Mouse (Mus musculus) adrenal gland, postnatal 25 days (tissue): Measurements from ENCODE around the gene Cyp8b1. TPM values are rescaled to one million over a fixed set of nuclear protein-coding genes. Genes with fewer than 3 reads are reported as not detected.

ENCODE experiments used
- DNase-seq: peaks from one replicate; pipeline ENCODE4 v3.0.0; 2021; ENCODE audit warnings: mixed read lengths
- total RNA-seq: library from RNA; stranded (reverse); gene quantifications from 2 replicates; pipeline ENCODE4 v1.2.3, GENCODE M21; 2021

Cyp8b1 gene
- total RNA-seq, 1 experiment from 2014 or later: 0.36 TPM

DNA sequence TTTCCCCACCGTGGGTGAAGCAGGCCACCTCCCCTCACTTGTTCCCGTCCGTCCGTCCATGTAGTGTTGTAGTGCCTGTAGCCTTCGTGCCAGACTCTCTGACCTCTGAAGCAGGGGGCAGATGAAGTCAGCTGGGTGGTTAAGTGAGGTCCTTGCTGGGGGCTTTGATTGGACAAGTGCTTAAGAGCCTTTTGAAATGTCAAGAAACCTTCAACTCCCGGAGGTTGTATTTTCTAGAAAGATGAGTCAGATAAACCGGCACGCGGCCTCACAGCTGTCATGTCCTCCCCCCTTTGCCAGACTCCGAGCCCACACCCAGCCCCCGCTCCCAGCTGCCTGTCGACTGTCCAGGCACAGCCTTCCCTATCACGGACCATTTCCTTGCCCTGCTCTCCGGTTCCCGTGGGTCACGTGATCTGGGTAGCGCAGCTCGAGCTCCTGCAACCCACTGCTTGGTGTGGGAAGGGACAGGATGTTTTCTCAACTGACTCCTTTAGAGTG, 25.6 kb downstream of the Cyp8b1 start:
- DNase-seq: peak; percentile 80

GRCm38 (mm10) chr9:121889927-121890440, 26.1 kb downstream of the Cyp8b1 start:
- DNase-seq: no peak

- DNase-seq: no peak
Measured at GRCm38 (mm10) chr9:121882015-121882457, 34.1 kb downstream of the Cyp8b1 start.

DNA sequence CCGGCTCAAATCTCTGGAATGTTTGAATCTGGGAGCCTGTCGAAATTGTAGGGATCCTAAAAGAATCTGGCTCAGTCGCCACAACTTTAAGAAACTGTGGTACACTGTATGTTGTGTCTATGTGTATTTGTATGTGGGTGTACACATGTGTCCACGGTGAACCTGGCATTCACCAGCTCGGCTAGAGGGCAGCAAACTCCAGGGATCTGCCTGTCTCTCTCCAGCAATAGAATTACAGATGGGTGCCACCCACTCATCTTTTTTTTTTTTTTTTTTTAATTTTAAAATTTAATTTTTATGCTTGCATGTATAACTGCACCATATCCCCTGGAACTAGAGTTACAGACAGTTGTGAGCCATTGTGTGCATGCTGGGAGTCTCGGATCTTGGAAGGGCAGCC, 34.8 kb downstream of the Cyp8b1 start:
- no peak for DNase-seq

DNA sequence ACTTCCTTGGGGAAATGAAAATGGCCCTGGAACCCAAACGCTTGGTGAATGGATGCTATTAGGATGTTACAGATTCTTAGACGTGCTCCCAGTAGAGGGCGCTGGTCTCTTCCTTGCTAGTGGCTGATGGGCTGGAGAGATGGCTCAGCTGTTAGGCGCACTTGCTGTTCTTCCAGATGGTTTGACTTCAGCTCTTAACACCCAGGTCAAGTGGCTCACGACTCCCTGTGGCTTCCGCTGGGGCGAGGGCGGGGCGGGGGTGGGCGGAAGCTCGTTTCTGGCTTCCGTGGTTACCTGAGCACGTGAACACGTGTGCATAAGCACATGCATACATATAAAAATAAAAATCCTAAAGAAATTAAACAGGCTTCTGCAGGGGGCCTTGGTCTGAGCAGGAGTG, 35.3 kb downstream of the Cyp8b1 start:
- DNase-seq: peak; percentile 80

DNA sequence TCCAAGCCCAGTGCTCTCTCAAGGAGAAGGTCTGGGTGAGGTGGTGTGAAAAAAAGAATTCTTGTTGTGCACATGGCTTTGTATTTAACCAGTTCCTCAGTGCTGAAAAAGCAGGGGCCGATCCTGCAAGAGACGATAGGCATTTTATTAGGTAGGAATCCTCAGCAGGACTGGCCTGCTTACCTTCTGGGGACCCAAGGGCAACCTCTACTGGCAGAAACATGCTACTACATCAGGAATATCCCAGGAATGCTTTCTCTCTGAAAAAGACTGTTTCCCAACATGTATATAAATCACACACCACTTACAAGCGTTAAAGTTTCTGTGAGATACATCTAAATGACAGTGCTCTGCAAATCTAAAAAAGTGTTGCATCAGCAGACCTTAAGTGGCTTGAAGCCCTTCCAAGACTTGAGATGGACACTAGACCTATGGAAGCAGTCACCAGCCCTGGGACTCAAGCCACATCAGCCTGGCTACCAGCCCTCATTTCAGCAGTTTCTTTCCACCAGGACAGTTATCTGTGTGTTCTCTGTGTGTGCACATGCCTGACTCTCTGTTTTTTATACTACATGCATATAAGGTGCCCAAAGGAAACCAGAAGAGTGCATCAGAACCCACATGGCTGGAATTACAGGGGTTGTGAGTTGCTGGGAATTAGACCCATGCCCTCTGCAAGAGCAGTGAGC, 38.9 kb downstream of the Cyp8b1 start:
- peak; percentile 34 for DNase-seq

GRCm38 (mm10) chr9:121873578-121873977, 42.5 kb downstream of the Cyp8b1 start:
- DNase-seq: no peak

GRCm38 (mm10) chr9:121872062-121872683, 43.9 kb downstream of the Cyp8b1 start:
- DNase-seq: no peak

DNA sequence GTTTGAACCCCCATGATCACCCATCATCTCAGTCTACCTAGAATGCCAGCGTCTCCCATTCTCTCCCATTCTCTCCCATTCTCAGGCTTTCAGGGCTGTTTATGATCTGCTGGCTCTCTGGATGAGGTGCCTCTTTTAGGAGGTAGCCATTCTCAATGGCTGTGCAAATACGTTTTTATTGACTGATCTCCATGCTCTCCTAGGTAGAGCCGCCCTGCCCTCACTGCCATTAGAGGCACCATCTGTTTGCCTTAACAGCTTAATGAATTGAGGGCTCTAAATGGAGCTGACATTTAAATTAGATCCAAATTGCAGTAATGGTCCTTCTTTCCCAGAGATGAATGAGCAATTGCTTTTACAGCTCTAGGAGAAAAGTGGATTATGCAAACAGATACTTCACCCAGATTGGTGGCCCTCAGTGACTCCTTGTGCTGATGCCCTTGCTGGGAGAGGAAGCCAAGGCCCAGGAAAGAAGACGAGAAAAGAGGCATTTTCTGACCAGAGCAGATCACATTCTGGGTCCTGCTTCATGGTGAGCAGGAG, 46.1 kb downstream of the Cyp8b1 start:
- DNase-seq: no peak

DNA sequence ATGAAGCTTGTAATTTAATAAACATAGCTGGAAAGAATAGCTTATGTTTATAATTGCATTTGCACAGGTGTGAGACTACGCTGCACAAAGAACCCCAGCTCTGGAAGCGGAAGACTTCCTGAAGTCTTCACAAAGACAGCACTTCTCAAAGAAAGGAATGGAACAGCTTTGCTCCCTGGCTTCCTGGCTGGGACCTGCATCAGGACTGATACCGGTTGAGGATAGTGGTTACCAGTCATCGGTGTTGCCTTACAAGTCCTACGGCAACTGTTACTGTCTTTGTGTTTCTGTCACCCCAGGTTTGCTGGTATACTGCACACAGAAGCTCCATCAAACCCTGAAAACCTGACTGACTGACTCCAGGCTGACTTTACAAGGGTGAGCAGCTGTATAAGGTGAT, 46.7 kb downstream of the Cyp8b1 start:
- no peak for DNase-seq

DNA sequence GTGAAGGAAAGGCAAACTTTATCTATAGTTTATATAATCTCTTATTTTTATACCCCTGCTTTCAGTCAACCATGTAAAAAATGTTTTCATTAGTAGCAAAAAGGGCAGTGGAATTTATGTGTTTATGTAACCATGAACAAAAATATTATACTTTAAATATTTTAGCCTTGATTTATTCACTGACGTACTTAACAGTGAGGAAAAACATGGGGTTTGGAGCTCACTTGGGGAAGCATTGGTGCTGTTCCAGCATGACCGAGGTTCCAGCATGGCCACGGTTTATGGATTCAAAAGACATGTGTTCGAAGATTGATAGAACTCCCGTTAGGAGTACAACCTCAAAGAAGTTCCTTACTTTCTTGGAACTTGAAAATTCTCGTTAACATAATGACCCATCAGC, 47.9 kb downstream of the Cyp8b1 start:
- DNase-seq: no peak

DNA sequence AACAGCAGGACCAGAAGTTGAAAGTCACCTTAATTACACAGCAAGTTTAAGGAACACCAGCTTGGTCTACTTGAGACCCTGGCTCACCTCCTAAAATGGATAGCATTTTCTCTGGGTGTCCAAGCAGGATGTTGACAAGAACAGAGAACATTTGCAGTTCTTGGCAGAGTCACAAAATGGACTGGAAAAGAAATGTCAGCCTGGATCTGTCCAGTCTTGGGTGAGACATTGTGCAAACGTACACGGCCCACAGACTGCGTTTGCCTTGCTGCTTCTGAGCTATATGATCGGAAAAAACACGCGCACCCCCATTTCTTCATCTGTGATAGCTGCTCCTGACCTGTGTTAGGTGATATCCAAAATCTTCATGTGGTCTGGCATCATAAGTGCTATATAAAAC, 48.5 kb downstream of the Cyp8b1 start:
- DNase-seq: no peak

- no peak for DNase-seq
Measured at GRCm38 (mm10) chr9:121865425-121866008, 50.6 kb downstream of the Cyp8b1 start.

GRCm38 (mm10) chr9:121864837-121865236, 51.3 kb downstream of the Cyp8b1 start:
- no peak for DNase-seq

Other genes starting within 250 kb of the Cyp8b1 start
- 4.9 and 5.3 TPM in 2 replicates for gene Sec22c, start 210.8 kb downstream of the Cyp8b1 start, total RNA-seq
- gene Ss18l2, start 206.0 kb downstream of the Cyp8b1 start, total RNA-seq: 41.6 and 44.9 TPM in 2 replicates
- 90.6 and 90.8 TPM in 2 replicates for gene Nktr, start 197.1 kb downstream of the Cyp8b1 start, total RNA-seq
- 33.3 and 55.7 TPM in 2 replicates for gene Zfp651, start 157.0 kb downstream of the Cyp8b1 start, total RNA-seq
- gene Klhl40, start 138.7 kb downstream of the Cyp8b1 start, total RNA-seq: 0.18 TPM in 1 of 2 replicates, not detected in the other
- not detected in 2 replicates for gene Hhatl, start 123.8 kb downstream of the Cyp8b1 start, total RNA-seq
- 1.3 and 1.5 TPM in 2 replicates for gene Ccdc13, start 76.8 kb downstream of the Cyp8b1 start, total RNA-seq
- 77.9 and 79.7 TPM in 2 replicates for gene Higd1a, start 57.9 kb downstream of the Cyp8b1 start, total RNA-seq
- gene Ackr2, start 17.9 kb downstream of the Cyp8b1 start, total RNA-seq: 0.33 and 0.52 TPM in 2 replicates
- 2.0 and 2.9 TPM in 2 replicates for gene Fam198a, start 34.7 kb upstream of the Cyp8b1 start, total RNA-seq
- gene Pomgnt2, start 80.8 kb upstream of the Cyp8b1 start, total RNA-seq: 16.3 and 21.3 TPM in 2 replicates
- 177 and 190 TPM in 2 replicates for gene Snrk, start 201.0 kb upstream of the Cyp8b1 start, total RNA-seq